In the genomic region with DNA sequence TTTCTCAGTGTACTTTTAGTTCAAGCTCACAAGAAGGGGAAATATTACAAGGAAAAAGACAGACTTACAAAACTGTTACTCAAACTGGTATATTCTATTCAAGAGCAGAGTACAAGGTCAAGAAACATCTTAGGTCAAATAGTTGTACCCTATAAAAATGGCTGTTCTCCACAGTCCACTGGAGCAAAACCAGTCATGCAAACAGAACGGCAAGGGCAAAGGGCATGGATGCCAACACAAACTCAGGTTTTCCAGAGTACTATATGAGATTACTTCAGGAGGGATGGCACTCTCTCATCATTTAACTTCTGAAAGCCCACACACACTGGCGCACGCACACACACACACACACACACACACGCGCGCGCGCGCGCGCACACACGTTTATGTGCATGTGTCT, we compare ENCODE assay signal across 16 mouse cellular contexts.
"Had no signal": no experiment of that assay in that cellular context is flagged by ENCODE, and none has a peak within 500 bp of the region (broad histone marks: within the 10 kb centered on the region; RNA-seq: fewer than 3 reads in every experiment).

No protein-coding gene starts in this region.

- H3K36me3 ChIP-seq: liver, embryonic 15.5 days had no signal

- H3K4me3 ChIP-seq: hindbrain, embryonic 13.5 days; limb, embryonic 12.5 days; liver, embryonic 15.5 days; megakaryocyte, embryonic 14.5 days had no signal

- H3K4me1 ChIP-seq: hindbrain, embryonic 13.5 days; limb, embryonic 12.5 days; liver, embryonic 15.5 days had no signal

- H3K27me3 ChIP-seq: hindbrain, embryonic 13.5 days; limb, embryonic 12.5 days; liver, embryonic 15.5 days; megakaryocyte, embryonic 14.5 days had no signal

- DNase-seq: layer of hippocampus, postnatal 36 days; lung, embryonic 14.5 days; lung, postnatal 14 days; right cerebral cortex, adult 18-20 months; right cerebral cortex, postnatal 25 days; thymus, adult 18-20 months; thymus, postnatal 14 days had no signal

- H3K9ac ChIP-seq: hindbrain, embryonic 13.5 days; limb, embryonic 12.5 days; liver, embryonic 15.5 days; lung, embryonic 14.5 days had no signal

- H3K4me2 ChIP-seq: hindbrain, embryonic 13.5 days; limb, embryonic 12.5 days; liver, embryonic 11.5 days; liver, embryonic 15.5 days; lung, embryonic 14.5 days; midbrain, embryonic 11.5 days had no signal

- ATAC-seq: hindbrain, postnatal 0 days; midbrain, embryonic 16.5 days had no signal

- H3K27ac ChIP-seq: hindbrain, embryonic 13.5 days; hindbrain, postnatal 0 days; limb, embryonic 12.5 days; liver, embryonic 15.5 days; macrophage had no signal

- H3K9me3 ChIP-seq: hindbrain, embryonic 13.5 days; limb, embryonic 12.5 days; liver, embryonic 15.5 days; megakaryocyte, embryonic 14.5 days had no signal
